In the genomic region with DNA sequence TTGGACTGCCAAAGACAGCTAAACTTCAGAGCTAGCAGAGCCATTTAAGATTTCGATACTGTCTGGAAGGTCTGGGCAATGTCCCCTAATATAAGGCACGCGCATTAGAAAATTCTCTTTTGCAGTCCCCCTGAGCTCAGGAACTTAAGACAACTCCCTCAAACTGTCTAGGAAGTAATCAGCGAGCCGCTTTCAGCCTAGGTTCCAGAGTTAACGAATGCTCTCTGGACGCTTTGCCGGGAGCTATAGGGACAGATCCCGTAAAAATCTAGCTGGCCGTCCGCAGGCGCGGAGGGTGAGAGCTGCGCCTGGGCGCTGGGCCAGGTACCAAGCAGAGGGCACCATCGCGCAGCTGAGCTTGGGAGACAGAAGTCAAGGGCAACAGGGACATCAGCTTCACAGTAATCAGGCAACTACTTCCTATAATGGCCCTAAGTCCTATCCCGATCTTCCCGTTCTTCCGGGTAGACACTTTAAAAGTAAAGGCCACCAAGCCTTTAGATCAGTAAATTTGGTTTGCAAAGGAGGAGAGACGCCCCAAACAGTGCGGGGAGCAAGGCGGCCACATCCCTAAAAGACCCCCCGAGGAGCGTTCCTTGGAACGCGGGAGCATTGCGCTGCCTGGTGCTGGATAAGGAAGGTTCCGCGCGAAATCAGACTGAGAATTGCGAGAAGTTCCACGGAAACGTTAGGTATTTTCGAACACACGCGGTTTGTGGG, we compare ENCODE assay signal across 9 mouse cellular contexts. TPM values are rescaled to one million over a fixed set of nuclear protein-coding genes. Genes with fewer than 3 reads are reported as not detected.
DNase-seq lines count a peak whose midpoint lies in the region; ATAC-seq and TF ChIP-seq lines count a peak whose summit lies in the region.
"Had no signal": no experiment of that assay in that cellular context is flagged by ENCODE, and none has a peak within 500 bp of the region (broad histone marks: within the 10 kb centered on the region; RNA-seq: fewer than 3 reads in every experiment).

No protein-coding gene starts in this region.

- H3K27me3 ChIP-seq in megakaryocyte, embryonic 14.5 days (replicated peaks) = peaks cover 97% of the 10 kb centered on the region
- H3K27me3 ChIP-seq in heart, embryonic 16.5 days (ENCODE audit: control insufficient read depth, insufficient read depth, low read length) = peaks cover 11% of the 10 kb centered on the region
- H3K27me3 ChIP-seq in neural tube, embryonic 11.5 days (ENCODE audit: control insufficient read depth, insufficient read depth, low read length) = peaks cover 99% of the 10 kb centered on the region

- under 1% methylated on average over 37 of the region's 37 CpGs for WGBS in heart, embryonic 16.5 days
- under 1% methylated on average over 37 of the region's 37 CpGs for WGBS in neural tube, embryonic 11.5 days

- no peak for TF ChIP-seq CTCF in gastrocnemius, adult 2 months (IDR thresholded peaks at IDR 0.05)

- peak overlapping the region; percentile 75 for H3K9ac ChIP-seq in heart, embryonic 16.5 days (ENCODE audit: low read length)
- H3K9ac ChIP-seq in neural tube, embryonic 11.5 days (ENCODE audit: low read length) = no peak overlapping the region

- no peaks in the 10 kb centered on the region for H3K36me3 ChIP-seq in megakaryocyte, embryonic 14.5 days (replicated peaks; ENCODE audit: low read length)
- H3K36me3 ChIP-seq in heart, embryonic 16.5 days (ENCODE audit: control insufficient read depth, insufficient read depth) = no peaks in the 10 kb centered on the region
- no peaks in the 10 kb centered on the region for H3K36me3 ChIP-seq in neural tube, embryonic 11.5 days (ENCODE audit: control insufficient read depth, insufficient read depth, low read length)

- peak overlapping the region; percentile 74 for H3K4me2 ChIP-seq in heart, embryonic 16.5 days (ENCODE audit: low read depth, low read length)
- no peak overlapping the region for H3K4me2 ChIP-seq in neural tube, embryonic 11.5 days (ENCODE audit: low read depth)

- H3K4me3 ChIP-seq in megakaryocyte, embryonic 14.5 days (replicated peaks) = peak overlapping the region; percentile 16
- peak overlapping the region; percentile 51 for H3K4me3 ChIP-seq in heart, embryonic 16.5 days (ENCODE audit: low read length)
- H3K4me3 ChIP-seq in neural tube, embryonic 11.5 days (ENCODE audit: low read depth, low read length) = no peak overlapping the region
- no peak overlapping the region for H3K4me3 ChIP-seq in gastrocnemius, adult 2 months
- H3K4me3 ChIP-seq: myocyte had no signal

- intact Hi-C loops in gastrocnemius, adult 2 months (cut with DNase I) = no loop called here

- H3K9me3 ChIP-seq in megakaryocyte, embryonic 14.5 days = peaks cover 29% of the 10 kb centered on the region
- no peaks in the 10 kb centered on the region for H3K9me3 ChIP-seq in heart, embryonic 16.5 days (replicated peaks; ENCODE audit: control insufficient read depth, low read length)
- H3K9me3 ChIP-seq in neural tube, embryonic 11.5 days (ENCODE audit: control insufficient read depth, low read length) = no peaks in the 10 kb centered on the region

- no peak for ATAC-seq in megakaryocyte, adult 5-6 weeks (ENCODE audit: poor library complexity, severe bottlenecking)
- ATAC-seq in heart, embryonic 16.5 days (replicated peaks; ENCODE audit: extremely low read depth, insufficient read depth, low FRiP score) = peak; percentile 17
- ATAC-seq in neural tube, embryonic 11.5 days (ENCODE audit: insufficient read depth, low FRiP score, low TSS enrichment) = no peak
- no peak for ATAC-seq in erythroblast, adult 5-6 weeks (replicated peaks; ENCODE audit: low FRiP score, poor library complexity, severe bottlenecking)

- peak overlapping the region; percentile 96 for H3K27ac ChIP-seq in heart, embryonic 16.5 days (ENCODE audit: low read length)
- H3K27ac ChIP-seq in neural tube, embryonic 11.5 days (ENCODE audit: low read depth, low read length) = no peak overlapping the region
- no peak overlapping the region for H3K27ac ChIP-seq in gastrocnemius, adult 2 months

- peaks cover 33% of the 10 kb centered on the region for H3K4me1 ChIP-seq in megakaryocyte, embryonic 14.5 days
- peaks cover 26% of the 10 kb centered on the region for H3K4me1 ChIP-seq in heart, embryonic 16.5 days (ENCODE audit: control insufficient read depth, insufficient read depth, low read length)
- peaks cover 6% of the 10 kb centered on the region for H3K4me1 ChIP-seq in neural tube, embryonic 11.5 days (ENCODE audit: control insufficient read depth, insufficient read depth, low read length)

- peak; percentile 13 for DNase-seq in adrenal gland, adult 2 months
- DNase-seq in adrenal gland, postnatal 36 days = no peak
- peak; percentile 54 for DNase-seq in neural tube, embryonic 11.5 days (ENCODE audit: low spot score)
- DNase-seq in gastrocnemius, adult 2 months = no peak

RNA-seq across cellular contexts. Expression of a gene that starts 3.2 kb away (rescaled TPM):
- total RNA-seq in adrenal gland, adult 2 months (2021) = 10 to 100 TPM; 22.4 to 34.6 TPM
- polyA plus RNA-seq in adrenal gland, adult 2 months (2012; rRNA removed) = 3.5 and 5.0 TPM in 2 replicates
- total RNA-seq in adrenal gland, postnatal 36 days (2021) = 10 to 100 TPM; 15.2 to 20.0 TPM
- 1.3 TPM in 1 of 2 replicates, not detected in the other for polyA plus RNA-seq in megakaryocyte, embryonic 14.5 days (2012; ENCODE audit: insufficient read depth, low replicate concordance)
- not detected in 2 replicates for total RNA-seq in megakaryocyte, adult 5-6 weeks (2015)
- not detected in 2 replicates for total RNA-seq in megakaryocyte, adult 5-6 weeks (2017)
- polyA plus RNA-seq in heart, embryonic 16.5 days (2015; fragmentation: Nextera tagmentation; extraction: Ambion mirVana) = 67.6 and 68.9 TPM in 2 replicates
- polyA plus RNA-seq in neural tube, embryonic 11.5 days (2014; fragmentation: Nextera tagmentation; extraction: Ambion mirVana) = 0.29 and 0.31 TPM in 2 replicates
- not detected for total RNA-seq in gastrocnemius, adult 2 months (2021)
- total RNA-seq in erythroblast, adult 5-6 weeks (2015; ENCODE audit: low replicate concordance) = not detected in 2 replicates
- total RNA-seq in erythroblast, adult 5-6 weeks (2017; ENCODE audit: low replicate concordance) = not detected in 2 replicates
- polyA plus RNA-seq: myocyte had no signal

Comparison
In these comparisons a context has a peak if more than half of its experiments do, and no peak if none do; other contexts are left out.
1. DNase-seq: peak in adrenal gland, adult 2 months (single experiment) and neural tube, embryonic 11.5 days (single experiment); none in adrenal gland, postnatal 36 days (0 of 2) and gastrocnemius, adult 2 months (single experiment).
2. H3K4me3 ChIP-seq: peak in megakaryocyte, embryonic 14.5 days (single experiment) and heart, embryonic 16.5 days (single experiment); none in neural tube, embryonic 11.5 days (single experiment) and gastrocnemius, adult 2 months (single experiment).
3. RNA of a gene that starts 3.2 kb away (total RNA-seq): 22.4 to 34.6 TPM in adrenal gland, adult 2 months and 15.2 to 20.0 TPM in adrenal gland, postnatal 36 days; not detected in megakaryocyte, adult 5-6 weeks, not detected in gastrocnemius, adult 2 months and not detected in erythroblast, adult 5-6 weeks; every median in the first group is over 10 times any median in the second.